Mouse (Mus musculus) heart, postnatal 0 days (tissue): ENCODE measurements around the gene Dyrk3.

ENCODE experiments used
- CTCF ChIP-seq: IDR thresholded peaks from 2 replicates; pipeline ENCODE4 v1.5.1; 2016; ENCODE audit warnings: antibody characterized with exemption, control low read depth, low read depth
- EP300 ChIP-seq: IDR thresholded peaks from 2 replicates; pipeline ENCODE4 v1.6.1; 2016; ENCODE audit warnings: antibody characterized with exemption, low read depth

DNA sequence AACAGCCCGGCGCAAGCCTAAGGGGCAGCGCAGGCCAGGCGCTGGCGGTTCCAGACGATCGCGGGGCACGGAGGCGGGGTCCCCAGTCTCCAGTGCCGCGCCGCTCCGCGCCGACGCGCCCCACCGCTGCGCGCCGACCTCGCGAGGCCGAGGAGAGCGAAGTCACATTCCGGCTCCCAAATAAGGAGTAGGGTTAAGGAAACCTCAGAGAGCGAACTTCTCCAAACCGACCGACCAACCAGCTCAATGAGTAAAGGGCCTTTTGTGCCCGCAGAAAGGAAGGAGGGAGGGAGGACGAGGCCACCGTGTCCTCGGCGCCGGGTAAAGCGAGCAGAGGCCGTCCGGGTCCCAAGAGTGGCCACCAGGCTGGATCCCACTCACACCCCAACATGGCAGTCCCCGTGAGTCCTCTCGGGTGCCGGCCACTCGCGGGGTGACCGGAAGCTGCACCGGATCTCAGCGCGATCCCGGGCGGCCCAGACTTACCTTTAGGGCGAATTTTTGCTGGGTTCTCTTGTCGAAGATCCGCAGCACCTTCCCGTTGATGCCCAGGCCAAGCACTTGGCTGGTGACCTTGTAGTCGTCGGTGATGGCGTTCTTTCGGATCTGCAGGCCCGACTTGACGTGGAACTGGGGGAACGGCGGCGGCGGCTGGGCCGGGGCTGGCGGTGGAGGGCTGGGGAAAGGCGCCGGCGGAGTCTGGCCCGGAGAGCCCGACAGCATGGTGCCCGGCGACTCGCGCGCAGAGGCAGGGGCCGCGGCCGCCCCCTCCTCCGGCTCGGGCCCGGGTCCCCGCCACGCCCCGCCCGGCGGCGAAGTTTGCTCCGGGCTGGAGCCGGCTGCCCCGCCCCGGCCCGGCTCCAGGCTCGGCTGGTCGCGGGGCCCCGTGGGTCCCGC is 41.1 kb downstream of the Dyrk3 start:
- TF ChIP-seq CTCF (no peak), EP300 (0 out of 2 replicates have a peak, but pooled peaks have one; percentile 2)
